Mouse (Mus musculus) kidney, postnatal 10 days (tissue): ENCODE measurements around the gene Ptprn2.

ENCODE experiments used
- DNase-seq: peaks from one replicate; pipeline ENCODE4 v3.0.0; 2021; ENCODE audit warnings: mixed read lengths

Gene Ptprn2

DNA sequence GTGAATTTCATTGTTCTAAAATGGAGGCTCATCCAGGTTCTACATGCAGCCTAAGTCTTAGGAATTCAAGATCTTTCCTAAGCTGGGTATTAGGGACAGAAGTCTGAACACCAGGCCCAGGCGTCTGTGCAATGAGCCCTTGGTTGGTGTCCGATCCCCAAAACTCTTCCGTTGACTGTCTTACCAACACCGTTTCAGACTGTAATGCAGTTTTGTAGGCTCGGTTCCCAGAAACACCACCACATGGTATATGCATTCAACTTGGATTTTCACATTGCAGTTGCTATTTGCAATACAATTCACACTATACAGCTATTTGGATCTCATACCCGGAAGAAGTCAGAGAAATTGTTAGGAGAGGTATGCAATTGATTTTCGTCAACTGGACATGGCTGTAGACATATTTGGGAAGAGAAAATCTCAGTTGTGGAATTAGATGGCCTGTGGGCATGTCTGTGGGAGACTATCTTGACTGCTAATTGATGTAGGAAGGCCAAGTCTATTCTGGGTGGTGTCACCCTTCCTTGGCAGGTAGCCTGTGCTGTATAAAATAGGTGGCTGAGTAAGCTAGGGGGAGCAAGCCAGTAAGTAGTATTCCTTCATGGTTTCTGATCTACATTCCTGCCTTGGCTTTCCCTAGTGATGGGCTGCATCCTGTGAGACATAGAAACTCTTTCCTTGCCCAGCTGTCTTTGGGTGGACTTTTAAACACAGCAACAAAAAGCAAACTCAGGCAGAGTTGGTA is 109.5 kb downstream of the Ptprn2 start:
- DNase-seq = no peak

DNA sequence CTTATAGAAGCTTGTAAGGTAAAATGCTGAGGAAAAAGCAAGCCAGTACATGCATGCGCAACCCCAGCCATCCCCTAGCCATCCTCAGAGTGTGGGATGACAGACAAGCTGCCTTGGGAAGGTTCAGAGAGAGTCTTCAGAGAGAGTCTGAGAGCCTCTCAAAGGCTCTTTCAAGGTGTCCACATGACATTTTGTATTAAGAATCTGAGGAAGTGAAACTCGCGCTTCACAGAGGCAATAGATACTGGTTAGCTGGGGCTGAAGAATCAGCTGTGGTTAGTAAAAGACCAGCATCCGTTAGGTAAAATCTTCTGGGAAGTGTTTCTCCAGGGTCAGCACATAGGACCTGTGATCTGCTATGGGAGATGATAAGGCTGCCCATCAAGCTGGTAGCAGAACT is 110.2 kb downstream of the Ptprn2 start:
- no peak for DNase-seq

DNA sequence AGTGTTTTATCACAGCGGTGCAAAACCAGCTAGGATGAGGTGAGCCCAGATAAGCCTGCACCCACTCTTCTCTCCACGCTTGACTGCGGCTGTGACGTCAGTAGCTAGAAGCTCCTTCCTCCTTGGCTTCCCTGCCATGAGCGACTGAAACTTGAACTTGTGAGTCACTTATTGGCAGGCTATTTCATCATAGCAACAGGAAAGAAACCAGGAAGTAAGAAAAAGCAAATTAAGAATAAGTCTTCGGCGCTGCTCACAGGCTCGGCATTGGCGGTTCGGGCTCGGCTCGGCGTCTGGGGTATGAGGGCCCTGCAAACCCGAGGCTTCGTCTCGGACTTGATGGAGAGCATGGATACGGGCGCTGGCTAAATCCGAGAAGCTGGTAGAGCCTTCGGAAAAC is 111.5 kb downstream of the Ptprn2 start:
- DNase-seq = no peak

DNA sequence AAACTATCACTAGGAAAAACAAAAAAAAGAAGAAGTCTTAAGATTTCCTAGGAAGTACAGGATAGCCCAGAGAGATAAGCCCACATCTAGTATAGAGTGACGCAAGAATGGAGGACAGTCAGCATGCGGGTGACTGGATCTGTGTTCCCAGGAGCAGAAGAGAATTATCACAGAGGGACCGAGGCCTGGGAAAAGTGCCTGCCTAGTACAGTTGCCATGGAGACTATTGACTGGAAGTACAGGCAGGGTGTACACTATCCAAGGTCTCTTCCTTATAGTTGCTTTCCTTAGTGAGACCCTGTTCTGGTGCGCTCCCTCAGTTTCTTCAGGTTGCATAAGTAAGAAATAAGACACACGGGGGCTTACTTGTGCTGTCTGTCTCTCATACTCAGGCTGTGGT is 112.2 kb downstream of the Ptprn2 start:
- DNase-seq = no peak

DNA sequence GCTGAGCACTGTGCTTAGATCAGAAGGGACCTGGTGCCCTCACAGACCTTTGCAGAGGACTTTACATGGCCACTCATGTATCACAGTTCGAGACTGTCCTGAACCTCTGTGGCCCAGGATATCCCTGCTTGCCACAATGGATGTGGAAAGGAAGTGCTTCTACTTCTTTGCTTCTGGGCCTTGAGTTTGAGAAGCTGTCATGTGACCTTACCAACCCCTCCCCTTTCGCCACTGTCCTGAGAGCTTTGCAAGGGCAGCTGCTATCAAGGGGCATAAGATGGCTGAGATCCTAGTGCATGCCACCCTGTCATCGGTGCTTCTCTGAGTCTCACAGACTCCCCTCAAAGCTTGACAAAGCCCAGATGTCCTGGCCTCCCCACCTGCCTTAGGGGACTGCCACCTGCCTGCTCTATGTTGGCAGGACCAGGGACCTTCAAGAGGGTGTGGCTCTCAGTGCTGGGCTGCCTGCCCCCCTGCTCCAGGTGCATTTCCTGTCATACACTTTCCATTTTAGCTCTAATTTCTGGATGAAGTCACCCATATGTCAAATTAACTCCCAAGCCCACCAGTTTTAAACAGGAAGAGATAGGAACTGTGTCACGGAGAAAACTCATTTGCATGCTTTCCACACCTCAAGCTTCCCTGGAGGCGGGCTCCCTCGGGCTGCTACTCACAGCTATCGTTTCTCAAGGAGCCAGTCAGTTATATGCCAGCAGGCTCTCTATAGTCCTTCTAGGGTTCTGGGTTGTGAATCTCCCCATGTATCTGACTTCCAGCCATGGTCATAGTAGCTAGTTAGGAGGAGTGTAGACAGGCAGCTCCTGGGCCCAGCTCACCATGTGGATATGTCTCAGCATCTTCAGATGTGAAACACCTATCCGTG is 112.8 kb downstream of the Ptprn2 start:
- no peak for DNase-seq

DNA sequence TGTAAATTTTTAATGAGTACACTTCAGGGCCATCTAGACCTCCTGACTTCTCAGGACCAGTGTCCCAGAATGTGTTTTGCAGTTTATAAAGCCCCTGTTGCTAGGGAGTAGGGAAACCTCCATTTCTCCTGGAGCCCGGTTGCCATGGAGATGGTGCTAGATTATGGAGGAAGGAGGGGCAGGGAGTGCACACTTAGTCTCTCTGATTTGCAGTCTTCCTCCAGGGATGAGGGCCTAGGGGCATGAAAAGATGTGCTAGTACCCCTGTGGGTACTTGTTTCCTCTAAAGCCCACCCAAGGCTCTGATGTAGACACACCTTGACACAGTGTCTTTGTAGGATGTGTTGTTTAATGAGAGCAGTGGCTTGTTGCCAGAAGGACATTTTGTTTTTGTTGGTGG is 114.0 kb downstream of the Ptprn2 start:
- no peak for DNase-seq

DNA sequence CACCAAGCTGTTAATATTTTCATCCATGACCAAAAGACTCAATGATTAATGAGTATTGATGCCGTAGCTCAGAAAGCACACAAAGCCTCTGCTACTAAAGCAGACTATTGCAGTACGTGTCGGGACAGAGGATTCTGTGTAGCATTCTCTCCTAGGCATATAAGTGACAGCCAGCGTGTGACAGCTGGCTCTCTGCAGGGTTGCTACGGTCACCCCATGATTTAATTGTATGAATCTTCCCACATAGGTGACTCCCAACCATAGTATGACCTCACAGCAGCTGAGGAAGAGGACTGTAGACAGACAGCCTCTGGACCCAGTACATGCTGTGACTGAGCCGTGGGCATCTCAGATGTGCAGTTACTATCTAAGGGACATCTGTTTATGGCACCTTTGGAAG is 114.5 kb downstream of the Ptprn2 start:
- no peak for DNase-seq

DNA sequence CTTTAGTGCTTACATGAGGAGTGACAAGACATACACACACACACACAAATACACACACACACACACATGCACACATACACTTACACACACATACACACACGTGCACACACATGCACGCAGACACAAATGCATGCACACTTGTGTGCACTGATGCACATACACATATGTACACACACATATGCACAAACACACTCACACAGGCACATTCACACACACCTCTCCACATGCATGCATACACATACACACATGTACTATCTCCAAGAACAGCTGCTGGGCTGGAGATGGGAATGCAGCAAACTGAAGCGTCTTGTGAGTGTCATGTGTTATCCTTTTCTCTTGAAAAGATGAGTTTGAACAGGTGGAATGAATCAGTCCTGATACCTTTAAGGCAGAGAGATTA is 115.9 kb downstream of the Ptprn2 start:
- DNase-seq = no peak

DNA sequence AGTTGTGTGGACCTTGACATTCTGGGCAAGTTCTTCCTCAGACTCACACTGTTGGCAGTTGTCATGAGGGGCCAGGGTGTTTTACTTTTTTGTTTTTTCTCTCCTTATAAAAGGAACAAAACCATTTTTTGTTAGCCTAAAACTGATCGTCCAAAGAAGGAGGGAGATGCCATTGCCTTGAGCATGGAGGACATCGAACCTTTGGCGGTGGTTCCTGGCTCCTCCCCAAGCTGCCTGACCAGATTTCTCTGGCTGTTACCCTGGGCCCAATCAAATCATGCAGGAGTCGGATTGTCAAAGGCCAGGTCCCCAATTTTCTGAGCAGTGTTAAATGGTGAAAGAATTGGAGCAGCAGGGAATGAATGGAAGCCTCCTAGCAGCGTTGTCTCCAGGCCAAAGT is 116.4 kb downstream of the Ptprn2 start:
- DNase-seq = no peak

DNA sequence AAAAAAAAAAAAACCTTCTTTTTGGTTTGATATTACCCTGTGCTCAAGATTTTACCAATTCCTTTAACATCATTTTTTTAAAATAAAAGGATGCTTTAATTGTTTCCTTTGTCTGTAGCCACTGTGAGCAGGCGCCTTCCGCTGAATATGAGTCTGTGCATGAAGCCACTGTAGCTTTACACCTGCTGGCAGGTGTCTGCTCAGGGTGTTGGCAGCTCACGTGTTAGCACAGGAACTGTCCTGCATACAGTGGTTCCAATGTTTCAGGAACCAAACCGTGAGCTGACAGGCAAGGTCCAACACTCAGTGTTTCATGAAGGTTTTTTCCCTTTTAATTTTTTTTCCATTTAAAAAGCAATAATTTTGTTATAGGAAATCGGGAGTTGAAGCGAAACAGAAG is 123.1 kb downstream of the Ptprn2 start:
- no peak for DNase-seq

DNA sequence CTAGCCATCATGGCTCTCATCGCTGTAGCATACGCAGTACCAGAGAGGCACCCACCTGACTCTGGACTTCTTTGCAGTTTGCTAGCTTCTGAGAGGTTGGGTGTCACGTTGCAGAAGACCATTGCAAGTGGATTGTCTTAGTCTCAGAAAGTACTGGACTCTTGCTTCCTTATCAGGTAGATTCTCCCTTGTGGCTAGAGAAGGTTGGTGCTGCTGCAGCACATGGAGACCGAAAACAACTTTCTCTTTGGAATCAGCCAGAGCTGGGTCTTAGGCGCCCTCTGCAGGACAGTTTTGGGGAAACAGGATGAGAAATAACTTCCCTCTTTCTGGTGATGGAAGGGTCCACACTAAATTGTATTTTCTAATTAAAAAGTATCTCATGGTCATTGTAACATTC is 134.3 kb downstream of the Ptprn2 start:
- DNase-seq = peak; percentile 87

DNA sequence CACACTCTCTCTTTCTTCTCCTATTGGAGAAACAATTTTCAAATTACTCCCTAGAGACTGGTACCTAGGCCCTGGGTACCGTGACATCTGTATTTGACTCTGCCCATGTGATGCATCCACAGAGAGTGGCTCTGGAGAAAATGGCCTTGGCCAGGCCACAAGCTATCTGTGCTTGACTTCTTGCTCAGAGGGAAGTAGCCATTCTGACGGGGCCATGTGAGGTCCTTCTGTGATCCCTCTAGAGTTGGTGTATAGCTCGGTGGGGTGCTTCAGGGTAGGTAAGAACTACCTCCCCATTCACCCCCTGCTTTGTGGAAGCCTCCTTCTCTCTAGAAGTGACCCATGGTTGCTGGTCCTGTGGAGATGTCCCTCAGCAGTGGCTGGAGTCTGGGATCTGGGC is 134.8 kb downstream of the Ptprn2 start:
- DNase-seq = no peak

DNA sequence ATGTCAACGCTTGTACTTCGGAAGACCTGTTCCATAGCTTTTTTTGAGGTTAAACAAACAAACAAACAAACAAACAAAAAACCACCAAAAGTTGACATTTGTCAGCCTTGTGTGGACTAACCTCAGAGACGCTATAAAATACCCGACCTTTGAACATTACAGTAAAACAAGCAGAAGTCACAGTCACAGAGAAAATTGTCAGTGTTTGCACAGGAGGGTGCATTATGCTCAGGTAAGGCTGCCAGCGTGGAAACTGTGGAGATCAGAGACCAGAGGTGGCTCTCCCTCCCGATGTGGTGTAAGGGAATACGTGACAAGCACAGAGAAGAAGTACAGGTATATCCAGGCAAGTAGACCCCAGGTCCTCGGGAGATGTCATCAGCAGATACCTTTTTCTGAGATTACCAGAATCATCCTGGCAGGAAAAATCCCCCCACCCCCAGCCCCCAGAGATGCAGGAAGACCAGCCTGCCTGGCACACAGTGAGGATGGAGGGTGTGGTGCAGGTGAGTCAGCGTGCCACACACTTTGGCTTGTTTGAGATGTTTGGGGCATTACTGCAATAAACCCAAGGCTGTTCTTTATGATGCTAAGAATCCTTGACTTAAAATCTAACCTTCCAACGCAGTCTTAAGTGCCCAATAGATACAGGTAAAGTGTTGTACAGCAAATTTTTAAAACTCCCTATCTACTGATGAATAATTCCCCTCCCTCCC is 136.0 kb downstream of the Ptprn2 start:
- DNase-seq = no peak

DNA sequence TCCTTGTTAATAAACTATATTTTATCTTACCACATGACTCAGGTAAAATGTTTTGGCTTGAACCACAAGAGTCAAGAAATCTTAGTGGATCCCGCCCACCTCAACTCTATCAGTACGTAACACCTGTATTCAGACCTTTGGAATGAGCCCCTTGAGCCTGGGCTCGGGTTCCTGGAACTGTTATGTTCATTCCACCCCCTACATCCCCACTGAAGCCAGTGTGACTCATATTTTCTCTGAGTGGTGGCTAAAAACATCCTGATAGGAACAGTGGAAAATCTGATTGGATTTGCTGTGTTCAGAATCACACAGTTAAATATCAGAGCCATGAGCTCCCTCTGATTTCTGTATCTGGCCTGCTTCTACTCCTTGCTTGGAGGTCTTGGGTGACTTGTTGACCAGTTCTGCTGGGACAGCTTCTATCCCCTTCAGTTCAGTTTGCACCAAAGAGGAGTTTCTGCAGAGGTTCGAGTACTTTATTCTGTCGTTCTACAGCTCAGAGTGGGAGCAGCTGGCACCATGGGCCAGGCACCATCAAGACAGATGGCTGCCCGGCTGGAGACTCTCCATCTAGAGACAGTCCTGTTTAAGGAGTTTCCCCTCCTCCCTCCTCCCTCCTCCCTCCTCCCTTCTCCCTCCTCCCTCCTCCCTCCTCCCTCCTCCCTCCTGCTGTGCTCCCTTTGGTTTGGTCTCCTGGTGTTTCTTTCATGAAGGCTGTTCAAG is 137.3 kb downstream of the Ptprn2 start:
- no peak for DNase-seq

DNA sequence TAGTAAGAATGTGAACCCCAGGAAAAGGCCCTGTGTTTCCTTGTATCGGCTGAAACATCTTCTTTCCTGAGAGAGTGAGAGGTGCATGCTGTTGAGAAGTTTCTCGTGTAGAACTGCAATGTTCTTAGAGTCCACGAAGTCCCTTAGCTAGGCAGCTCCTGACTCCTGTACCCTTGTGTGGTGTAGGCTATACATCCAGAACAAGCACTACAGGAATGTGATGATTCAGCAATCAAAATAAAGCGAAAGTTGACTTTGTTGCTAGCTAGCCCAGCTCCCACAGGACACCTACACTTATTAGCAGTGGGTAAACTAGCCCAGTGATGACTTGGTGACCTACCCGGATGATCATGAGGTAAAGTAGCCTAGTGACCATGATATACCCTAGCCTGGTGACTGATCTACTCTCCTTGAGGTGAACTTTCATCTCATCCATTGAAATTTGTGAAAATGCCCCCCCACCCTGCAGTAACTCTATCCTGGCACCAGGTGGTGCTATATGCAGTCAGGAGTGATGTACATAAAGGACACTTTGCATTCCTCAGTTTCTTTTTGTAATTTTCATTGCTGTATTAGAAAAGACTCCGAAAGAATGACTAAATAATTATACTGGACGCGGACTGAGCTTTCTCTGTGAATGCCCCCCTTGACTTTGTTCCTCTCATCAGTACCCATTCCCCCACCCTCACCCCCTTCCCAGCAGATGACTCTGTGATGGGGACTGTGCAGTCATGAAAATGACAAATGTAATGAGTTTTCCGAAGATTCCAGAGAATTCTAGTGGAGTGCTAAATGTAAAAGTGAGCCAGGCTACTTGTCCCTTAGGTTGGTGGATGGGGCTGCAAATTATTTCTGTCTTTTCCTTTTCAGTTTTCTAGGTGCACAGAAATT is 140.1 kb downstream of the Ptprn2 start:
- DNase-seq = peak; percentile 56

DNA sequence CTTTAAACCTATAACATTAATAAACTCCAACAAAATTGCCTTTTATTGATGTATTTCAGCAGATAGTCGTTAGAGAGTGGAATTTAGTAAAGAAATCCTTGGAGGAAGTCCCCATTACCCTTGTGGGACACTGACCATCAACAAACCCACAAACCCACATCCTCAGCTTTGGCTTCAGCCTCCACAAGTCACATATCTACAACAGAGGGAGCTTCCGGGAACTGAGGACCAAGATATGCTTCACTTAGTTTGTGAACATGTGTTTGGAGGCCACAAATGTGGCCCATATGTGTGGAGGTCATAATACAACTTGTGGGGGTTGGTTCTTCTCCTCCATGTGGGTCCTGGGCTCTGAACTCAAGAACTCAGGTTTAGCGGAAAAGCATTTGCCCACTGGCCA is 143.5 kb downstream of the Ptprn2 start:
- DNase-seq = no peak

DNA sequence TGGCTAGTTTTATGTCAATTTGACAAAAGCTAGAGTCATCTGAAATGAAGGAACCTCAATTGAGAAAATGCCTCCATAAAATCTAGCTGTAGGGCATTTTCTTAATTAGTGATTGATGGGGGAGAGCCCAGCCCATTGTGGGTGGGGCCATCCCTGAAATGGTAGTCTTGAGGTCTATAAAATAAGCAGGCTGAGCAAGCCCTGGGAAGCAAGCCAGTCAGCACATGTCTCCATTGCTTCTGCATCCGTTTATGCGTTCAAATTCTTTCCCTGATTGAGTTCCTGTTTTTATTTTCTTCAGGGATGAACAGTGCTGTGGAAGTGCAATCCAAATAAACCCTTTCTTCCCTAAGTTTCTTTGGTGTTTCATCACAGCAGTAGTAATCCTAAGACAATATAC is 152.0 kb downstream of the Ptprn2 start:
- no peak for DNase-seq

DNA sequence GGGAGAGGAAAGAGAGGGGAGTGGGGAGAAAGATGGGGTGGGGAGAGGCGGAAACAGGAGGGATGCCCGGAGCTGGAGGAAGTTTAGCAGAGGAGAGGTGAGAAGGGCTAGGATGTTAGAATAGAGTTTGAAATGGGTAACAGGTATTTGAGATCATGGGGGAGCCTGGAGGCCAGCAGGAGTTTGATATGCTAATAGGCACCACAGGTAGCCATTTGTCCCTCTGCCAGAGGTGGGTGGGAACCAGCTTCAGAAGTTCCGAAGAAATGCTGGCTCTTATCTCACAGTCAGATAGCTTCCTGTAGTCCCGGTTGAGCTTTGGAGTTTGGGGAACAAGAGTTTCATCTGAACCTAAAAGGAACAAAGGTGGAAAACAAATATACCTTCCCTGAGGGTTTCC is 155.4 kb downstream of the Ptprn2 start:
- DNase-seq = no peak

DNA sequence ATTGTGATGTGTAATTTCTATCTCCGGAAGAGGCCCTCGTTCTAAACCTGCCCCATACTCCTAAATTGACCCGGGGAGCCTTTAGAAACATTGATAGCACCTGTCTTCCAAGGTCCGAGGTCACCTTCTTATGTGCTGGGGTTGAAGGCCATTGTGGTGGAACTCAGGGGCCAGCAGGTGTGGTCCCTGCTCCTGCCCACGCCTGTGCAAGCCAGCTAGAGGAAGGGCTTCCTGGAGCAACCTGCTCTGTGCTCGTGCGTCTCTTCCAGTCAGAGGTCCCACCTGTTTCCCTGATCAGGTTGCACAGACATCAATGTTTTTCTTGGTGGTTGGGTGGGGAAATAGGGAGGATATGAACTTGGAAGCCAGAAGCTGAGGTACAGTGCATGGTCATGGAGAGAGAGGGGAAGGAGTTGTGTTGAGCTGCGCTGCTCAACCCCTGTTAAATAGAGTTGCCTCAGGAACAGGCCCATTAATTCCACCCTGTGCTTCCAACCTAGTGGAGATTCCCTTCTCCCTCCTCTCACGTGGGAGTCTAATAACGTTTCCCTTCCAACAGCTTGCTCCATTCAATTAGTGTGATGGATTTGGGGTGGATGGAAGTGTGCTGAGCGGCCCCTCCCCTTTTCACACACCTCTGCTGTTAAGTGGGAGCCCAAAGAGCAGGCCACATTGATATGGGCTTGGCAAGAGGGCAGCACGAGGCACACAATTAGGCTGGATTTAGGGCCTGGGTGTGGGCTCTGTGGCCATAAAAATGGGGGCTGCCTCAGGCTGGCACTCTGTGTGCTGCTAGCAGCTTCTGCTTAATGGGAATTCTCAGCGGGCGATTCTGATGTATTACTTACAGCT is 156.0 kb downstream of the Ptprn2 start:
- DNase-seq = no peak

DNA sequence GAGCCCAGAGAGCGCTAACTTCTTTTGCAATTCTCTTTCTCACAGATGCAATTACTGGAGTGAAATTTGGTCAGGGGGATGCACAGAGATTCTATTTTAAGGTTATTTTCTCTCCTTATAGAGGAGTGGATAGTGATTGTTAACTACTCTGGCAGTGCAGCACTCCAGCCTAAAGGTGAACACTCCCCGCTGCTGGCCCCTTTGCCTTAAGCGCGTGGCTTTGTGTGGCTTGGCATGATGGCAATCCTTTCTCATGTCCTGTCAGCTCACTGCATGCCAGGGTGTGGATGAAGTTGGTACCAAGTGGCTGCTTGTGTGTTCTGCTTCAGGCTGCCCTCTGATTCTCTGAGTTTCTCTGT is 156.7 kb downstream of the Ptprn2 start:
- no peak for DNase-seq

DNA sequence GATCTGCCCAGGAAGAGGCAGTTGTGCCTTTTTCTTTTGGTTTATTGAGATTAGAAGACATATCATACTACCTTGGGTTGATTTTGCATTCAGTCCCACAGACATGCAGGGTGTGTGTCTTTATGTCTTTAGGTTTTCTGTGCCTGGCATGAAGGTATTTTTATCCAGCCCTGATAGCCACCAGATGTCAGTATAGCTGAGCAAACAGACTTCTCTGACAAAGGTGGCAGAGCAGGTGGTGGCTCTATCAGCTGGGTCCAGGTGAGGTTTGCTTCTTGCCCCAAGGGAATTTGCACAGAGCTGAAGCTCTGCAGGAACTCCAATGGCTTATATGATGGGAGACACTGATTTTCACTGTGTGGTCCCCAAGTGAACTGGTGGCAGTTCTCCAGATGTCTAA is 161.3 kb downstream of the Ptprn2 start:
- no peak for DNase-seq
